Mouse (Mus musculus): ENCODE data around the gene Tbc1d12. TPM values are rescaled to one million over a fixed set of nuclear protein-coding genes. Genes with fewer than 3 reads are reported as not detected.

Gene Tbc1d12
- polyA plus RNA-seq, 1 experiment, result 4.5 TPM

DNA sequence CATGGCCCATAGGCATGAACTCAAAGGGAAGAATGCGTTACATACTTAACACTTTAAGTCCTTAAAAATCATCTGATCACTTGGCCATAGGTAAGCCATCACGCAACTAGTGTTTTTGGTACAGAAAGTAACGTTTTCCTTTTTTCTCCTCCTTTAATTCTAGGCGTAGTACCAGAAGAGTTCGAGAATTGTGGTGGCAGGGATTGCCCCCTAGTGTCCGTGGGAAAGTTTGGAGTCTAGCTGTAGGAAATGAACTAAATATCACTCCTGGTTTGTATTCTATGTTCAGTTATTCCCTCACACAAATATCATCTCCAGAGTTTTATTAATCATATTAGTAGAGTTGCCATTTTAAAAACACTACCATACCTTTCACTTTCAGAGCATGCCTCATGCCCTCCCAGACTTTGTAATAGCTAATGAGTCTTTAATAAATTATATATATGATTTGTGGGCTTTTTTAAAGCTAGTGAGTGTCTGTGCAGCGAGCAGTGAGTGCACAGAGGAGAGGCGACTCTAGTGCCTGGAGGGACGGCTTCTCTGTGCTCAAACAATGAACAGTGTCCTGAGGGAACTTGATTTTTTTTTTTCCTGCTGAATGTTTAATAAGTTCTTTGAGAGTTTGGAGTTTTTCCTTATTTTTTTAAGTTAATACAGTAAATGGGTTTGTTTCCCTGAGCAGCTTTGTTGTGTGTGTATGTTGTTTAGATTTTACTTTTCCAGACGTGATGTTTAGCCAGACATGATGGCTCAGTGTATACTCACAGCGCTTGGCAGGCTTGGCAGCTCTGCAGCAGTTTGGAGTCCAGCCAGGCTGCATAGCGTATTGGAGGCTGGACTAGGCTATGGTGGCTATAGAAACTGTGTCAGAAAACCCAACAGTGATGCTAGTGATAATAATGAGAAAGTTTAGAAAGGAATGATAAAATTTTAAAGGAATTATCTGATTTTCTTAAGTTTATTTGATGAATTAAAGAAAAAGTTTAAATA lies 65.1 kb downstream of the Tbc1d12 start:
- Histone ChIP-seq H3K4me1 (ENCODE audit: control insufficient read depth, insufficient read depth, low read length) (no peaks in the 10 kb centered on the region), H3K27ac (ENCODE audit: insufficient read depth, low read depth, low read length) (no peak overlapping the region), H3K4me3 (ENCODE audit: insufficient read depth, low read length) (no peak overlapping the region)
- TF ChIP-seq CTCF (IDR thresholded peaks at IDR 0.05; ENCODE audit: low read depth, low read length) (no peak), POLR2A (IDR thresholded peaks at IDR 0.05; ENCODE audit: borderline replicate concordance, low read depth, low read length) (no peak)

DNA sequence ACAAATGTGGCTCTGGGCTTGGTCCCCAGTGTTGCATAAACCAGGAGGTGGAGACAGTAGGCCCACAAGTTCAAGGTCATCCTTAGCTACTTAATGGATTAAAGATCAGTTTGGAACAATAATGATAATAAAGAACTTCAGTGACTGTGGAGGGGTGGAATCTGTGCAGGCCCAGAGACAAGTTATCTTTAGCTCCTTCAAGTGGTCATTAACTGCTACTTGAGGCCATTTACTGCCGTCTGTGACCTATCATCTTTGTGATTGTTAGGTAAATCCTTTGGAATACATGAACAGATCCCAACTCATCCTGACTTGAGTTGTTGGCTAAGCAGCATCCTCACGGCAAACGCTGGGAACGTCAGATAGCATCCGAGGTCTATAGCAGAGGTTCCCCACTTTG lies 66.1 kb downstream of the Tbc1d12 start:
- Histone ChIP-seq H3K4me1 (ENCODE audit: control insufficient read depth, insufficient read depth, low read length) (no peaks in the 10 kb centered on the region), H3K4me3 (ENCODE audit: insufficient read depth, low read length) (no peak overlapping the region), H3K27ac (ENCODE audit: insufficient read depth, low read depth, low read length) (no peak overlapping the region)
- no peak for TF ChIP-seq POLR2A (IDR thresholded peaks at IDR 0.05; ENCODE audit: borderline replicate concordance, low read depth, low read length)
- TF ChIP-seq CTCF (IDR thresholded peaks at IDR 0.05; ENCODE audit: low read depth, low read length), result no peak

GRCm38 (mm10) chr19:38913786-38914185 lies 77.4 kb downstream of the Tbc1d12 start:
- TF ChIP-seq POLR2A (IDR thresholded peaks at IDR 0.05; ENCODE audit: borderline replicate concordance, low read depth, low read length), result no peak
- TF ChIP-seq CTCF (IDR thresholded peaks at IDR 0.05; ENCODE audit: low read depth, low read length), result no peak
- Histone ChIP-seq H3K4me1 (ENCODE audit: control insufficient read depth, insufficient read depth, low read length) (no peaks in the 10 kb centered on the region), H3K27ac (ENCODE audit: insufficient read depth, low read depth, low read length) (no peak overlapping the region), H3K4me3 (ENCODE audit: insufficient read depth, low read length) (no peak overlapping the region)

- Histone ChIP-seq H3K4me3 (ENCODE audit: insufficient read depth, low read length) (no peak overlapping the region), H3K4me1 (ENCODE audit: control insufficient read depth, insufficient read depth, low read length) (no peaks in the 10 kb centered on the region), H3K27ac (ENCODE audit: insufficient read depth, low read depth, low read length) (no peak overlapping the region)
- no peak for TF ChIP-seq POLR2A (IDR thresholded peaks at IDR 0.05; ENCODE audit: borderline replicate concordance, low read depth, low read length)
- TF ChIP-seq CTCF (IDR thresholded peaks at IDR 0.05; ENCODE audit: low read depth, low read length), result no peak
Observed at GRCm38 (mm10) chr19:38914926-38915325, 78.5 kb downstream of the Tbc1d12 start.

- no peak overlapping the region for H3K4me3 ChIP-seq (ENCODE audit: insufficient read depth, low read length)
Observed at GRCm38 (mm10) chr19:38915677-38916076, 79.3 kb downstream of the Tbc1d12 start.

GRCm38 (mm10) chr19:38928481-38929158 lies 92.2 kb downstream of the Tbc1d12 start:
- Histone ChIP-seq H3K27ac (ENCODE audit: insufficient read depth, low read depth, low read length) (no peak overlapping the region), H3K4me3 (ENCODE audit: insufficient read depth, low read length) (no peak overlapping the region), H3K4me1 (ENCODE audit: control insufficient read depth, insufficient read depth, low read length) (peaks cover 5% of the 10 kb centered on the region; the same call in 1 of the 2 replicates)
- TF ChIP-seq POLR2A (IDR thresholded peaks at IDR 0.05; ENCODE audit: borderline replicate concordance, low read depth, low read length) (no peak), CTCF (IDR thresholded peaks at IDR 0.05; ENCODE audit: low read depth, low read length) (no peak)

More at GRCm38 (mm10) chr19:38915677-38916076, 79.3 kb downstream of the Tbc1d12 start:
- Histone ChIP-seq H3K27ac (ENCODE audit: insufficient read depth, low read depth, low read length) (no peak overlapping the region), H3K4me1 (ENCODE audit: control insufficient read depth, insufficient read depth, low read length) (no peaks in the 10 kb centered on the region)
- no peak for TF ChIP-seq POLR2A (IDR thresholded peaks at IDR 0.05; ENCODE audit: borderline replicate concordance, low read depth, low read length)
- TF ChIP-seq CTCF (IDR thresholded peaks at IDR 0.05; ENCODE audit: low read depth, low read length), result peak; percentile 33; the same call in 1 of the 2 replicates

GRCm38 (mm10) chr19:38929471-38930251 lies 93.3 kb downstream of the Tbc1d12 start:
- Histone ChIP-seq H3K4me3 (ENCODE audit: insufficient read depth, low read length) (peak overlapping the region; percentile 97), H3K4me1 (ENCODE audit: control insufficient read depth, insufficient read depth, low read length) (peaks cover 5% of the 10 kb centered on the region; the same call in 1 of the 2 replicates), H3K27ac (ENCODE audit: insufficient read depth, low read depth, low read length) (no peak overlapping the region)
- TF ChIP-seq CTCF (IDR thresholded peaks at IDR 0.05; ENCODE audit: low read depth, low read length), result no peak
- no peak for TF ChIP-seq POLR2A (IDR thresholded peaks at IDR 0.05; ENCODE audit: borderline replicate concordance, low read depth, low read length)

DNA sequence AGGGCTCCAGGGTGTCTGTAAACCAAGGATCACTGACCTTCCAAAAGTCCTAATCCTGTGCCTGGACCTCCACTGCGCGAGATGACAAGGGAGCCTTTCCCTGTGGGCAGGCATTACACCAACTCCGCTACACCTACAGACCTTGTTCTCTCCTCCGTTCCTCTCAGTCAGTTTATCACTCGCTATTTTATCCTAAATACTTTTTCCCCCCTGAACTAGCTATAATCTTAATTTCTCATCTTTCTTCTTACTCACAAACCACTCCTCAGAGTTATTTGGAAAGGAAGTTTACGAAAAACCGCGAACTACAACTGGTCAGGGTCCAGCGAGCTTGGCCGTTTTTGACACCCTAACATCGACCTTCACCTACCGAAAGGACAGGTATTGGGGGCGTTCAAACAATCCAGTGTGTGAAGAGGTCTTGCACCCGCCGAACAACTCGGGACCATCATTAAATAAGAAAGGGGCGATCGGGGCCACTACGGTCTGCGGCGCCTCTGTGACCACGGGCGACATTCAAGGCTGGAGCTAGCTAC lies 93.9 kb downstream of the Tbc1d12 start:
- Histone ChIP-seq H3K27ac (ENCODE audit: insufficient read depth, low read depth, low read length) (no peak overlapping the region), H3K4me1 (ENCODE audit: control insufficient read depth, insufficient read depth, low read length) (peaks cover 5% of the 10 kb centered on the region; the same call in 1 of the 2 replicates), H3K4me3 (ENCODE audit: insufficient read depth, low read length) (peak overlapping the region; percentile 97)
- TF ChIP-seq CTCF (IDR thresholded peaks at IDR 0.05; ENCODE audit: low read depth, low read length) (no peak), POLR2A (IDR thresholded peaks at IDR 0.05; ENCODE audit: borderline replicate concordance, low read depth, low read length) (no peak; the same call in 1 of the 2 replicates)

Data from bone marrow macrophage, adult 2 months (primary cell).